Mouse (Mus musculus): ENCODE measurements around the gene Pign. TPM values are rescaled to one million over a fixed set of nuclear protein-coding genes. Genes with fewer than 3 reads are reported as not detected.

Gene Pign
- total RNA-seq, 2 experiments from 2014 or later: 19.0 to 19.8 TPM

- no peak overlapping the region for H3K27ac ChIP-seq
- no peak overlapping the region for H3K4me3 ChIP-seq
- TF ChIP-seq CTCF (conservative IDR thresholded peaks at IDR 0.05): peak; percentile 95
- DNase-seq (ENCODE audit: low spot score in 2 of 2): peak; percentile 41 to 80
These were observed 3.5 kb downstream of the Pign start for GRCm38 (mm10) chr1:105660015-105660414.

- no peak for DNase-seq (ENCODE audit: low spot score in 2 of 2)
- no peak for TF ChIP-seq CTCF (conservative IDR thresholded peaks at IDR 0.05)
These were observed 9.5 kb downstream of the Pign start for GRCm38 (mm10) chr1:105653981-105654380.

GRCm38 (mm10) chr1:105650650-105651049, 12.8 kb downstream of the Pign start:
- no peak for TF ChIP-seq CTCF (conservative IDR thresholded peaks at IDR 0.05)
- no peak for DNase-seq (ENCODE audit: low spot score in 2 of 2)
- no peak overlapping the region for H3K27ac ChIP-seq
- H3K4me3 ChIP-seq: no peak overlapping the region

More at GRCm38 (mm10) chr1:105653981-105654380, 9.5 kb downstream of the Pign start:
- no peak overlapping the region for H3K4me3 ChIP-seq
- no peak overlapping the region for H3K27ac ChIP-seq

GRCm38 (mm10) chr1:105644093-105644492, 19.4 kb downstream of the Pign start:
- Histone ChIP-seq H3K27ac (no peak overlapping the region), H3K4me3 (no peak overlapping the region)
- no peak for TF ChIP-seq CTCF (conservative IDR thresholded peaks at IDR 0.05)
- DNase-seq (ENCODE audit: low spot score in 2 of 2): no peak

GRCm38 (mm10) chr1:105630481-105630880, 33.0 kb downstream of the Pign start:
- Histone ChIP-seq H3K4me3 (no peak overlapping the region), H3K27ac (no peak overlapping the region)
- TF ChIP-seq CTCF (conservative IDR thresholded peaks at IDR 0.05): peak; percentile 87
- peak; percentile 41 to 66 for DNase-seq (ENCODE audit: low spot score in 2 of 2)

GRCm38 (mm10) chr1:105589673-105590072, 73.8 kb downstream of the Pign start:
- H3K4me3 ChIP-seq: no peak overlapping the region
- no peak for DNase-seq (ENCODE audit: low spot score in 2 of 2)
- H3K27ac ChIP-seq: no peak overlapping the region
- no peak for TF ChIP-seq CTCF (conservative IDR thresholded peaks at IDR 0.05)

- no peak for TF ChIP-seq CTCF (conservative IDR thresholded peaks at IDR 0.05)
- DNase-seq (ENCODE audit: low spot score in 2 of 2): no peak
- H3K27ac ChIP-seq: no peak overlapping the region
- no peak overlapping the region for H3K4me3 ChIP-seq
These were observed 74.8 kb downstream of the Pign start for GRCm38 (mm10) chr1:105588697-105589096.

- Histone ChIP-seq H3K27ac (no peak overlapping the region), H3K4me3 (no peak overlapping the region)
- TF ChIP-seq CTCF (conservative IDR thresholded peaks at IDR 0.05): no peak
- DNase-seq (ENCODE audit: low spot score in 2 of 2): no peak
These were observed 80.7 kb downstream of the Pign start for GRCm38 (mm10) chr1:105582800-105583199.

- DNase-seq (ENCODE audit: low spot score in 2 of 2): peak in 1 of 2 experiments; percentile 18
- Histone ChIP-seq H3K27ac (no peak overlapping the region), H3K4me3 (no peak overlapping the region)
- TF ChIP-seq CTCF (conservative IDR thresholded peaks at IDR 0.05): no peak
These were observed 82.6 kb downstream of the Pign start for GRCm38 (mm10) chr1:105580909-105581308.

- TF ChIP-seq CTCF (conservative IDR thresholded peaks at IDR 0.05): no peak
- DNase-seq (ENCODE audit: low spot score in 2 of 2): no peak
These were observed 97.4 kb downstream of the Pign start for GRCm38 (mm10) chr1:105566051-105566450.

GRCm38 (mm10) chr1:105564289-105564688, 99.2 kb downstream of the Pign start:
- Histone ChIP-seq H3K4me3 (no peak overlapping the region), H3K27ac (no peak overlapping the region)
- TF ChIP-seq CTCF (conservative IDR thresholded peaks at IDR 0.05): no peak
- DNase-seq (ENCODE audit: low spot score in 2 of 2): no peak

More at GRCm38 (mm10) chr1:105566051-105566450, 97.4 kb downstream of the Pign start:
- H3K27ac ChIP-seq: no peak overlapping the region
- no peak overlapping the region for H3K4me3 ChIP-seq

GRCm38 (mm10) chr1:105563821-105564220, 99.7 kb downstream of the Pign start:
- peak; percentile 21; the same call in 1 of the 2 replicates for TF ChIP-seq CTCF (conservative IDR thresholded peaks at IDR 0.05)
- DNase-seq (ENCODE audit: low spot score in 2 of 2): no peak
- Histone ChIP-seq H3K27ac (no peak overlapping the region), H3K4me3 (no peak overlapping the region)

- DNase-seq (ENCODE audit: low spot score in 2 of 2): no peak
- no peak overlapping the region for H3K27ac ChIP-seq
- TF ChIP-seq CTCF (conservative IDR thresholded peaks at IDR 0.05): no peak
These were observed 107.4 kb downstream of the Pign start for GRCm38 (mm10) chr1:105556078-105556477.

GRCm38 (mm10) chr1:105555192-105555718, 108.2 kb downstream of the Pign start:
- Histone ChIP-seq H3K4me3 (no peak overlapping the region), H3K27ac (no peak overlapping the region)
- DNase-seq (ENCODE audit: low spot score in 2 of 2): no peak
- no peak for TF ChIP-seq CTCF (conservative IDR thresholded peaks at IDR 0.05)

More at GRCm38 (mm10) chr1:105556078-105556477, 107.4 kb downstream of the Pign start:
- no peak overlapping the region for H3K4me3 ChIP-seq

Data from layer of hippocampus, adult 2 months (tissue).